Mouse (Mus musculus): ENCODE data around the gene Cpsf6. TPM values are rescaled to one million over a fixed set of nuclear protein-coding genes. Genes with fewer than 3 reads are reported as not detected.
A peak's percentile ranks its signal among the peaks of the same experiment; 100 is the strongest.

Cpsf6 gene
- polyA plus RNA-seq, 1 experiment = 14.8 TPM

GRCm38 (mm10) chr10:117420502-117421282, 40.9 kb upstream of the Cpsf6 start:
- TF ChIP-seq TAL1 (IDR thresholded peaks at IDR 0.05; ENCODE audit: low read length) (no peak), GATA1 (IDR thresholded peaks at IDR 0.05; ENCODE audit: low read length) (no peak)
- H3K36me3 ChIP-seq (ENCODE audit: control insufficient read depth) = no peaks in the 10 kb centered on the region
- H3K27me3 ChIP-seq (ENCODE audit: control insufficient read depth) = no peaks in the 10 kb centered on the region
- H3K9me3 ChIP-seq (ENCODE audit: control insufficient read depth, low read length) = no peaks in the 10 kb centered on the region
- H3K4me3 ChIP-seq (replicated peaks) = no peak overlapping the region
- H3K4me1 ChIP-seq (ENCODE audit: control insufficient read depth) = peaks cover 22% of the 10 kb centered on the region

GRCm38 (mm10) chr10:117419577-117420290, 39.9 kb upstream of the Cpsf6 start:
- Histone ChIP-seq H3K9me3 (ENCODE audit: control insufficient read depth, low read length) (no peaks in the 10 kb centered on the region), H3K36me3 (ENCODE audit: control insufficient read depth) (no peaks in the 10 kb centered on the region), H3K4me3 (replicated peaks) (no peak overlapping the region), H3K27me3 (ENCODE audit: control insufficient read depth) (no peaks in the 10 kb centered on the region), H3K4me1 (ENCODE audit: control insufficient read depth) (peaks cover 22% of the 10 kb centered on the region)
- no peak for TF ChIP-seq GATA1 (IDR thresholded peaks at IDR 0.05; ENCODE audit: low read length)
- no peak for TF ChIP-seq TAL1 (IDR thresholded peaks at IDR 0.05; ENCODE audit: low read length)

GRCm38 (mm10) chr10:117418668-117419237, 38.9 kb upstream of the Cpsf6 start:
- no peaks in the 10 kb centered on the region for H3K36me3 ChIP-seq (ENCODE audit: control insufficient read depth)
- peak overlapping the region; percentile 58 for H3K4me3 ChIP-seq (replicated peaks)
- peaks cover 22% of the 10 kb centered on the region for H3K4me1 ChIP-seq (ENCODE audit: control insufficient read depth)
- H3K27me3 ChIP-seq (ENCODE audit: control insufficient read depth) = no peaks in the 10 kb centered on the region
- no peak for TF ChIP-seq TAL1 (IDR thresholded peaks at IDR 0.05; ENCODE audit: low read length)
- TF ChIP-seq GATA1 (IDR thresholded peaks at IDR 0.05; ENCODE audit: low read length) = no peak
- no peaks in the 10 kb centered on the region for H3K9me3 ChIP-seq (ENCODE audit: control insufficient read depth, low read length)

GRCm38 (mm10) chr10:117417772-117418667, 38.2 kb upstream of the Cpsf6 start:
- no peaks in the 10 kb centered on the region for H3K9me3 ChIP-seq (ENCODE audit: control insufficient read depth, low read length)
- peaks cover 22% of the 10 kb centered on the region for H3K4me1 ChIP-seq (ENCODE audit: control insufficient read depth)
- TF ChIP-seq GATA1 (IDR thresholded peaks at IDR 0.05; ENCODE audit: low read length) = no peak
- peak overlapping the region; percentile 58 for H3K4me3 ChIP-seq (replicated peaks)
- no peaks in the 10 kb centered on the region for H3K27me3 ChIP-seq (ENCODE audit: control insufficient read depth)
- H3K36me3 ChIP-seq (ENCODE audit: control insufficient read depth) = no peaks in the 10 kb centered on the region

- TF ChIP-seq TAL1 (IDR thresholded peaks at IDR 0.05; ENCODE audit: low read length) (no peak), GATA1 (IDR thresholded peaks at IDR 0.05; ENCODE audit: low read length) (no peak)
- Histone ChIP-seq H3K36me3 (ENCODE audit: control insufficient read depth) (no peaks in the 10 kb centered on the region), H3K27me3 (ENCODE audit: control insufficient read depth) (no peaks in the 10 kb centered on the region), H3K9me3 (ENCODE audit: control insufficient read depth, low read length) (no peaks in the 10 kb centered on the region), H3K4me3 (replicated peaks) (peak overlapping the region; percentile 58), H3K4me1 (ENCODE audit: control insufficient read depth) (peaks cover 22% of the 10 kb centered on the region)
Observed at GRCm38 (mm10) chr10:117417470-117417767, 37.6 kb upstream of the Cpsf6 start.

GRCm38 (mm10) chr10:117416636-117417469, 37.0 kb upstream of the Cpsf6 start:
- no peaks in the 10 kb centered on the region for H3K27me3 ChIP-seq (ENCODE audit: control insufficient read depth)
- TF ChIP-seq GATA1 (IDR thresholded peaks at IDR 0.05; ENCODE audit: low read length) (no peak), TAL1 (IDR thresholded peaks at IDR 0.05; ENCODE audit: low read length) (no peak)
- no peaks in the 10 kb centered on the region for H3K9me3 ChIP-seq (ENCODE audit: control insufficient read depth, low read length)
- H3K4me3 ChIP-seq (replicated peaks) = peak overlapping the region; percentile 58
- H3K4me1 ChIP-seq (ENCODE audit: control insufficient read depth) = peaks cover 24% of the 10 kb centered on the region
- H3K36me3 ChIP-seq (ENCODE audit: control insufficient read depth) = no peaks in the 10 kb centered on the region

GRCm38 (mm10) chr10:117416095-117416494, 36.3 kb upstream of the Cpsf6 start:
- Histone ChIP-seq H3K9me3 (ENCODE audit: control insufficient read depth, low read length) (no peaks in the 10 kb centered on the region), H3K4me1 (ENCODE audit: control insufficient read depth) (peaks cover 24% of the 10 kb centered on the region), H3K27me3 (ENCODE audit: control insufficient read depth) (no peaks in the 10 kb centered on the region), H3K36me3 (ENCODE audit: control insufficient read depth) (no peaks in the 10 kb centered on the region), H3K4me3 (replicated peaks) (no peak overlapping the region)
- TF ChIP-seq TAL1 (IDR thresholded peaks at IDR 0.05; ENCODE audit: low read length) (no peak), GATA1 (IDR thresholded peaks at IDR 0.05; ENCODE audit: low read length) (no peak)

GRCm38 (mm10) chr10:117415364-117416057, 35.7 kb upstream of the Cpsf6 start:
- Histone ChIP-seq H3K4me3 (replicated peaks) (no peak overlapping the region), H3K4me1 (ENCODE audit: control insufficient read depth) (peaks cover 24% of the 10 kb centered on the region), H3K36me3 (ENCODE audit: control insufficient read depth) (no peaks in the 10 kb centered on the region), H3K9me3 (ENCODE audit: control insufficient read depth, low read length) (no peaks in the 10 kb centered on the region), H3K27me3 (ENCODE audit: control insufficient read depth) (no peaks in the 10 kb centered on the region)
- TF ChIP-seq GATA1 (IDR thresholded peaks at IDR 0.05; ENCODE audit: low read length) = no peak
- TF ChIP-seq TAL1 (IDR thresholded peaks at IDR 0.05; ENCODE audit: low read length) = no peak
